Mouse (Mus musculus): ENCODE data around the gene Rhox2e.
"Not testable (repeated sequence)": the region's sequence is repeated elsewhere in the genome, so short reads cannot be mapped to it uniquely, and the experiment has no call there.

The Rhox2e gene

GRCm38 (mm10) chrX:37530152-37530551 is at the start of gene Rhox2e:
Gene Rhox2e (plus strand): TSS chrX:37530452.
- not testable (repeated sequence) for DNase-seq (ENCODE audit: low spot score)

GRCm38 (mm10) chrX:37514059-37514458 is 16.2 kb upstream of the Rhox2e start, which contains the start of gene Rhox4d:
Gene Rhox4d (plus strand): TSS chrX:37514359.
- not testable (repeated sequence) for DNase-seq (ENCODE audit: low spot score)

GRCm38 (mm10) chrX:37541719-37542118 is 11.5 kb downstream of the Rhox2e start, which contains the start of gene Rhox3e:
Gene Rhox3e (plus strand): TSS chrX:37542019.
- not testable (repeated sequence) for DNase-seq (ENCODE audit: low spot score)

- not testable (repeated sequence) for DNase-seq (ENCODE audit: low spot score)
These were observed 26.9 kb downstream of the Rhox2e start, which contains the start of gene Rhox4e for GRCm38 (mm10) chrX:37557112-37557511. Gene Rhox4e (plus strand): TSS chrX:37557412.

GRCm38 (mm10) chrX:37571105-37571504 is 40.9 kb downstream of the Rhox2e start, which contains the start of gene Rhox2f:
Gene Rhox2f (plus strand): TSS chrX:37571405.
- not testable (repeated sequence) for DNase-seq (ENCODE audit: low spot score)

- DNase-seq (ENCODE audit: low spot score): not testable (repeated sequence)
These were observed 42.4 kb downstream of the Rhox2e start for GRCm38 (mm10) chrX:37572638-37573037.

- not testable (repeated sequence) for DNase-seq (ENCODE audit: low spot score)
These were observed 50.4 kb downstream of the Rhox2e start, which contains the start of gene Rhox3f for GRCm38 (mm10) chrX:37580692-37581091. Gene Rhox3f (plus strand): TSS chrX:37580992.

Measured in ovary, postnatal 14 days (tissue).